Mouse (Mus musculus): ENCODE measurements around the gene Prom2. TPM values are rescaled to one million over a fixed set of nuclear protein-coding genes. Genes with fewer than 3 reads are reported as not detected.

Prom2 gene
- polyA plus RNA-seq, 1 experiment, result 0.42 TPM

DNA sequence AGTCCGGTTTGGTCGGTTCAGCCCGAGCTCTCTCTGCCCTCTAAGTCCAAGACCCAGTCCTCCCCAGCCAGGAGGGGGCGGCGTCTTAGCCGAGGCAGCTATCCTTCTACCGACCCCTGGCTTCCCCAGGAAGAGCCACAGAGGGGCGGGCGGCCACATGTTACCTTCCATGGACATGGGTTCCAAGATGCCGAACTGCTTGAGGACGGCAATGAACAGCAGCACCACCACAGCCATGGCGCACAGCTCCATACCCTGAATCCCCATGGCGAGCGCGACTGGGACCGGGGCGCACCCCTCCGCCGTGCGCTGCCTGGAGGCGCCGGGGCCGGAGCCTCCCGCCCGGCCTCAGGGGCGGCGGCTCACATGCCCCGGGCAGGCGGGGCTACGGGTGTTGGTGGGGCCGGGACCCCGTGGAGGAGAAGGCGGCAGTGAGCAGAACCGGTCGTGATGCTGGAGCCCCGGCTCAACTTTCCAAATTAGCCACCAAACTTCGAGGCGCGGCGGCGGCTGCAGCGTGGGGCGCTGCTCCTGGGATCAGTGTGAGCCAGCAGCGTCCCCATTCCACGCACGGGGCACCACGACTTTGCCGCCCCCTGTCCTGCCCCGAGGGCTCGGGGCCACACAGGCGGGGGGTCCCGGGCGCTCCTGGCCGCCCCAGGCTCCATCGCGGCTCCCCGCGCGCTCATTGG is 59.3 kb downstream of the Prom2 start:
- TF ChIP-seq POLR2A (IDR thresholded peaks at IDR 0.05; ENCODE audit: borderline replicate concordance, extremely low read depth, insufficient read depth, insufficient read length, poor library complexity, severe bottlenecking) (no peak), CTCF (IDR thresholded peaks at IDR 0.05; ENCODE audit: borderline replicate concordance, extremely low read depth, insufficient read depth, insufficient read length) (no peak)
- no peak for DNase-seq (ENCODE audit: low read depth)

DNA sequence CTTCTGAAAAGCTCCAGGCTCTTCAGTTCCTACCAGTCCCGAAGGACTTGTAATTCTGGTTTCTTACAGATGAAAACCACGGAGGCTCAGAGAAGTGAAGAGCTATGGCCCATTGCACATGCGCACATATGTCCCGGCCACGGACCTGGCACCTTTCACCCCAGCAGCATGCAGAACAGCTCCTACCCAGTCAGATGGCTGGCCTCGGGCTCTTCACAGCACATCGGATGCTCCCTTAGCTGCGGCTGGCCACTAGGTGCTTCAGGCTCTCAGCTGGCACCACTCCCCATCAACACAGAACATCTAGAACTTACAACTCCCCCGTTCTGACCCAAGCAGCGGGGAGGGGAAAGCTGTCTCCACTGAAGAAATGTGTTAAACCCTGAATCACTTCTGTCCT is 61.5 kb downstream of the Prom2 start:
- DNase-seq (ENCODE audit: low read depth), result no peak
- TF ChIP-seq CTCF (IDR thresholded peaks at IDR 0.05; ENCODE audit: borderline replicate concordance, extremely low read depth, insufficient read depth, insufficient read length) (no peak), POLR2A (IDR thresholded peaks at IDR 0.05; ENCODE audit: borderline replicate concordance, extremely low read depth, insufficient read depth, insufficient read length, poor library complexity, severe bottlenecking) (no peak)

DNA sequence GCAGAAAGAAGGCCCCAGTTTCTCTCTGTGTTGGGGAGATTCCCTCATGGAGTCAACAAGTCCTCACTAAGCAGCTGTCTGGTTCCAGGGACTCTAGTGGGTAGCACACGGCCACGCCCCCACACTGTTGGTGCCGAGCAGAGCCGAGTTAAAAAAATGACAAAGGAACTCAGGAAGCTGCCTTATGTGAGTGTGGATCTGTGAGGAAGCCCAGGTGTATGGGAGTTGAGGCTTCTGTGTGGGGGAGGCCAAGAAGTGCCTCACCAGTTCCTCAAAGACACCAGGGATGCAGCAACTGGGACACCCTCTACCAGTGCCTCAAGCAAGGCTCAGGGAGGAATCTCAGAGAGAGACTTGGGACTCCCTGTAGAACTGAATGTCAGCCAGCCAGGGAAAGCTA is 62.1 kb downstream of the Prom2 start:
- DNase-seq (ENCODE audit: low read depth), result no peak
- TF ChIP-seq POLR2A (IDR thresholded peaks at IDR 0.05; ENCODE audit: borderline replicate concordance, extremely low read depth, insufficient read depth, insufficient read length, poor library complexity, severe bottlenecking), result no peak
- no peak for TF ChIP-seq CTCF (IDR thresholded peaks at IDR 0.05; ENCODE audit: borderline replicate concordance, extremely low read depth, insufficient read depth, insufficient read length)

Other genes starting within 250 kb of the Prom2 start
- 6.5 and 7.7 TPM in 2 replicates for gene Dusp2, start 205.3 kb downstream of the Prom2 start, polyA plus RNA-seq (2012; rRNA removed)
- 0.03 TPM in 1 of 2 replicates, not detected in the other for gene Astl, start 202.8 kb downstream of the Prom2 start, polyA plus RNA-seq (2012; rRNA removed)
- gene Adra2b, start 178.3 kb downstream of the Prom2 start, polyA plus RNA-seq (2012; rRNA removed), result 0.18 and 0.30 TPM in 2 replicates
- gene Gpat2, start 116.3 kb downstream of the Prom2 start, polyA plus RNA-seq (2012; rRNA removed), result 0.07 and 0.13 TPM in 2 replicates
- 25.8 and 30.8 TPM in 2 replicates for gene Fahd2a, start 96.9 kb downstream of the Prom2 start, polyA plus RNA-seq (2012; rRNA removed)
- 15.2 and 15.5 TPM in 2 replicates for gene Kcnip3, start 19.4 kb downstream of the Prom2 start, polyA plus RNA-seq (2012; rRNA removed)
- 9.3 and 9.9 TPM in 2 replicates for gene Zfp661, start 45.6 kb upstream of the Prom2 start, polyA plus RNA-seq (2012; rRNA removed)
- 129 and 157 TPM in 2 replicates for gene Mrps5, start 45.8 kb upstream of the Prom2 start, polyA plus RNA-seq (2012; rRNA removed)
- 0.68 and 1.0 TPM in 2 replicates for gene Mal, start 115.2 kb upstream of the Prom2 start, polyA plus RNA-seq (2012; rRNA removed)
- gene Mall, start 188.5 kb upstream of the Prom2 start, polyA plus RNA-seq (2012; rRNA removed), result 1.3 and 1.6 TPM in 2 replicates
- gene Nphp1, start 247.4 kb upstream of the Prom2 start, polyA plus RNA-seq (2012; rRNA removed), result 19.0 and 19.8 TPM in 2 replicates